Mouse (Mus musculus) heart, embryonic 14.5 days (tissue): ENCODE results near the gene Ankrd6. TPM values are rescaled to one million over a fixed set of nuclear protein-coding genes. Genes with fewer than 3 reads are reported as not detected.

Experiments
- ATAC-seq: fragments of 200-750 bp; cut with Nextera tagmentation; 2 replicates; pipeline ENCODE4 v1.8.0; 2017; ENCODE audit warnings: low read depth, moderate TSS enrichment; ENCODE audit not compliant: insufficient number of reproducible peaks, insufficient read depth, low FRiP score
- H3K27ac ChIP-seq, 2 experiments: fragments of 200-500 bp in 1 of 2; fragments of 300-500 bp in 1 of 2; sonication (generic) in 1 of 2; replicated peaks in 1 of 2; 2 replicates each; pipeline ENCODE4 v1.5.1; 2012 to 2014; ENCODE audit warnings: low read depth in 2 of 2, low read length in 2 of 2, control low read depth in 1 of 2, mild to moderate bottlenecking in 1 of 2, mixed read lengths in 1 of 2; ENCODE audit not compliant: control insufficient read depth in 1 of 2, insufficient read depth in 1 of 2
- H3K27me3 ChIP-seq: fragments of 300-500 bp; sonication (generic); 2 replicates; pipeline ENCODE4 v1.6.1; 2014; ENCODE audit warnings: mild to moderate bottlenecking, low read length, control low read depth; ENCODE audit not compliant: control insufficient read depth, insufficient read depth
- H3K36me3 ChIP-seq: fragments of 300-500 bp; sonication (generic); 2 replicates; pipeline ENCODE4 v1.6.1; 2014; ENCODE audit warnings: mild to moderate bottlenecking, control low read depth, low read length, mixed read lengths; ENCODE audit not compliant: control insufficient read depth, insufficient read depth
- H3K4me1 ChIP-seq, 2 experiments: fragments of 200-500 bp in 1 of 2; fragments of 300-500 bp in 1 of 2; sonication (generic) in 1 of 2; 2 replicates each; pipeline ENCODE4 v1.6.1; 2012 to 2014; ENCODE audit warnings: low read length in 2 of 2, control low read depth in 1 of 2, mixed read lengths in 1 of 2; ENCODE audit not compliant: control insufficient read depth in 2 of 2, insufficient read depth in 2 of 2
- H3K4me2 ChIP-seq: fragments of 300-500 bp; sonication (generic); 2 replicates; pipeline ENCODE4 v1.6.1; 2014; ENCODE audit warnings: mild to moderate bottlenecking, low read length
- H3K4me3 ChIP-seq, 2 experiments: fragments of 200-500 bp in 1 of 2; fragments of 300-500 bp in 1 of 2; sonication (generic) in 1 of 2; 2 replicates each; pipeline ENCODE4 v1.5.1; 2012 to 2014; ENCODE audit warnings: low read length in 2 of 2, mild to moderate bottlenecking in 2 of 2, control low read depth in 1 of 2, low read depth in 1 of 2, moderate library complexity in 1 of 2; ENCODE audit not compliant: control insufficient read depth in 1 of 2, insufficient read depth in 1 of 2
- H3K9ac ChIP-seq: fragments of 300-500 bp; sonication (generic); 2 replicates; pipeline ENCODE4 v1.6.1; 2014; ENCODE audit warnings: mild to moderate bottlenecking, low read length
- H3K9me3 ChIP-seq: fragments of 300-500 bp; sonication (generic); 2 replicates; pipeline ENCODE4 v1.6.1; 2016; ENCODE audit warnings: low read length, control low read depth; ENCODE audit not compliant: control insufficient read depth
- WGBS: fragments of 180-500 bp; shearing (Covaris S2); extraction: QIAGEN DNeasy Blood & Tissue Kit; methylation state at CpG from one replicate; pipeline ENCODE4 v1.1.7; 2014; 5-methylcytosine and 5-hydroxymethylcytosine counted together
- polyA plus RNA-seq: library from polyadenylated mRNA; unstranded; fragments of >200 nt; fragmentation: Nextera tagmentation; extraction: Ambion mirVana; gene quantifications from 2 replicates; pipeline ENCODE4 v1.2.1, GENCODE M21; 2014

Gene Ankrd6
- polyA plus RNA-seq, 1 experiment from 2014 or later, result 4.5 TPM

DNA sequence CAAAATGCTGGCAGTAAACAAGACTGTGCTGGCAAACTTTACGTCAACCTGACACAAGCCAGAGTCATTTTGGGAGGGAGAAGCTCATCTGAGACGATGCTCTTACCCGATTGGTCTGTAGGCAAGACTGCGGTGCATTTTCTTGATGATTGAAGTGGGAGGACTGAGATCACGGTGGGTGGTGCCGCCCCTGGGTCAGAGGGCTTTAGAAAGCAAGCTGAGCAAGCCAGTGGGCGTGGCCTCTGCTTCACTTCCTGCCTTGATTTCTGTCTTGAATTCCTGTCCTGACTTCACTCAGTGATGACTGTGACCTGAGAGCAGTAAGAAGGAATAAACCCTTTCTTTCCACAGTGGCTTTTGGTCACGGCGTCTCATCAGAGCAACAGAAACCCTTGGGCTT lies 18.6 kb downstream of the Ankrd6 start:
- H3K9me3 ChIP-seq, result no peaks in the 10 kb centered on the region
- no peak overlapping the region for H3K27ac ChIP-seq
- H3K4me2 ChIP-seq, result no peak overlapping the region
- peaks cover 3 to 12% of the 10 kb centered on the region in 2 experiments; a peak in 2 of 4 replicates for H3K4me1 ChIP-seq
- H3K36me3 ChIP-seq, result no peaks in the 10 kb centered on the region
- H3K4me3 ChIP-seq, result no peak overlapping the region
- 65% methylated on average over 9 of the region's 9 CpGs for WGBS
- no peak for ATAC-seq
- H3K9ac ChIP-seq, result no peak overlapping the region
- H3K27me3 ChIP-seq, result no peaks in the 10 kb centered on the region

DNA sequence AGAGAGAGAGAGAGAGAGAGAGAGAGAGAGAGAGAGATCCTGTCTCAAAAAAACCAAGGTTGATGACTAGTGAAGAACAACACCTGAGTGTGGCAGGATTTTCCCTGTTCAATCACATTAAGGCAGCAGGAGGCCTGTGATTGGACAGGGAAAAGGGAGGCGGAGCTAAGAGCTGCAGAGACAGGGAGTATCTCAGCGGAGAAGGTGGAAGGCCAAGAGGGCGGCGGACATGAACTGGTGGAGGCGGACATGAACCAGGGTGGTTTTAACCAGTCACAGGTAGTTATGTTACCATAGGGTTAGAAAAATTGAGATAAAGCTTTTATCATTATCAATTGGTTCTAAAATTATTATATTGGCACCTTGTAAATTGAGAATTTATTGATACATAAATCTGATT lies 20.9 kb downstream of the Ankrd6 start:
- Histone ChIP-seq H3K4me2 (no peak overlapping the region), H3K27me3 (no peaks in the 10 kb centered on the region), H3K36me3 (no peaks in the 10 kb centered on the region), H3K27ac (no peak overlapping the region), H3K4me1 (peaks cover 2 to 8% of the 10 kb centered on the region in 2 experiments; a peak in 2 of 4 replicates), H3K4me3 (no peak overlapping the region), H3K9me3 (no peaks in the 10 kb centered on the region), H3K9ac (no peak overlapping the region)
- no peak for ATAC-seq
- WGBS, result 95% methylated on average over 5 of the region's 5 CpGs

GRCm38 (mm10) chr4:32928692-32929448 lies 21.8 kb downstream of the Ankrd6 start:
- no peaks in the 10 kb centered on the region for H3K9me3 ChIP-seq
- H3K4me3 ChIP-seq, result no peak overlapping the region
- no peak overlapping the region for H3K9ac ChIP-seq
- no peak overlapping the region for H3K27ac ChIP-seq
- H3K4me1 ChIP-seq, result peaks cover 6 to 14% of the 10 kb centered on the region in 2 experiments
- no peaks in the 10 kb centered on the region for H3K27me3 ChIP-seq
- no peak overlapping the region for H3K4me2 ChIP-seq
- WGBS, result 90% methylated on average over 13 of the region's 13 CpGs
- ATAC-seq, result no peak
- H3K36me3 ChIP-seq, result no peaks in the 10 kb centered on the region

DNA sequence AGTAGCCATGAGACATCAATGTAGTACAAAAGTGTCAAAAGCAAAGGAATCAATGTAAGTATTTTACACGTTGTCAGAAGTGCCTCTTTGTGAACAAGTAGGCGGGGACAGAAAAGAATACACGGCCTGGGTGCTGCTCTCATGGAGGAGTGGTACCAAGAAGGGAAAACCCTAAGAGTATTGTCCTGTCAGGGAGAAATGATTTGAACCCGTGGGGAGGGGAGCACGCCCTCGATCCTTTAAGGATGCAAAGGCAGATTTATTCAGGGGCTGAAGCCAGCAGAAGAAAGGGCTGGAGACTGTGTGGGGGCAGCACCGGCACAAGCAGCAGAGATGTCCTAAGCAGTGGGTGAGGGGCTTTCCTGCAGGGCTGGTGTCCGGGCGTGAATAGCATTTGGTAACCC lies 26.7 kb downstream of the Ankrd6 start:
- H3K9me3 ChIP-seq, result no peaks in the 10 kb centered on the region

GRCm38 (mm10) chr4:32923436-32923835 lies 27.2 kb downstream of the Ankrd6 start:
- Histone ChIP-seq H3K27ac (peak overlapping the region; percentile 6 to 53; a peak in 2 of 4 replicates), H3K9me3 (no peaks in the 10 kb centered on the region), H3K27me3 (no peaks in the 10 kb centered on the region), H3K9ac (peak overlapping the region; percentile 59), H3K4me3 (peak overlapping the region; percentile 4 to 14; a peak in 2 of 4 replicates), H3K4me2 (peak overlapping the region; percentile 58), H3K36me3 (no peaks in the 10 kb centered on the region), H3K4me1 (peaks cover 11 to 23% of the 10 kb centered on the region in 2 experiments)
- 4% methylated on average over 10 of the region's 10 CpGs for WGBS
- ATAC-seq, result no peak

More for the DNA sequence above, 26.7 kb downstream of the Ankrd6 start:
- Histone ChIP-seq H3K4me3 (no peak overlapping the region), H3K4me2 (peak overlapping the region; percentile 58), H3K27ac (no peak overlapping the region), H3K9ac (no peak overlapping the region), H3K4me1 (peaks cover 11 to 23% of the 10 kb centered on the region in 2 experiments), H3K27me3 (no peaks in the 10 kb centered on the region), H3K36me3 (no peaks in the 10 kb centered on the region)
- no peak for ATAC-seq
- 40% methylated on average over 9 of the region's 9 CpGs for WGBS

GRCm38 (mm10) chr4:32922871-32923270 lies 27.8 kb downstream of the Ankrd6 start:
- Histone ChIP-seq H3K4me1 (peaks cover 11 to 23% of the 10 kb centered on the region in 2 experiments), H3K36me3 (no peaks in the 10 kb centered on the region), H3K4me2 (peak overlapping the region; percentile 58), H3K27me3 (no peaks in the 10 kb centered on the region), H3K27ac (no peak overlapping the region), H3K9me3 (no peaks in the 10 kb centered on the region), H3K4me3 (no peak overlapping the region), H3K9ac (no peak overlapping the region)
- ATAC-seq, result no peak
- 93% methylated on average over 1 of the region's 1 CpGs for WGBS

DNA sequence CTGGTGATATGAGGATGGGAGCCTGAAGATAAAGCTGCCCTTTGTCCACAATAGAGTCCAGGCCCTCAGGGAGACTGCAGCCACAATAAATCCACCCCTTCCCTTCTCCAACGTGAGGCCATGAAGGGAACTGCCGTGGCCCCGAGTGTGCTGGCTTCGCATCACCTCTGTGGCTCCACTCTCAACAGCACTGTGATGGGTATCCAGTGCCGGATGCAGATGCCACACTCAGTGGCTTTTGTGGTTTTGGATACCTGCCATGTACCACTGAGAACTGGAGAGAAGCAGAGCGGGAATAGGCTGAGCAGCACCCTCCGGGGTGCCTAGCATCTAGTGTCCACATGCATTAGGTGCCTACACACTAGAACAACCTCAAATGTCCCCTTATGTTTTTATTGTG lies 29.8 kb downstream of the Ankrd6 start:
- no peaks in the 10 kb centered on the region for H3K36me3 ChIP-seq
- ATAC-seq, result no peak
- no peak overlapping the region for H3K4me3 ChIP-seq
- no peaks in the 10 kb centered on the region for H3K9me3 ChIP-seq
- no peak overlapping the region for H3K9ac ChIP-seq
- no peaks in the 10 kb centered on the region for H3K27me3 ChIP-seq
- WGBS, result 73% methylated on average over 7 of the region's 7 CpGs
- no peak overlapping the region for H3K27ac ChIP-seq
- peaks cover 15 to 23% of the 10 kb centered on the region in 2 experiments for H3K4me1 ChIP-seq
- no peak overlapping the region for H3K4me2 ChIP-seq
